Mouse (Mus musculus) E14TG2a.4 (cell line): ENCODE measurements around the gene Satb2.

Experiments used
- H3K27me3 ChIP-seq: 2 replicates; pipeline ENCODE4 v1.6.1; 2014; ENCODE audit warnings: low read length, control low read depth; ENCODE audit not compliant: insufficient read depth
- H3K36me3 ChIP-seq: 2 replicates; pipeline ENCODE4 v1.6.1; 2014; ENCODE audit warnings: low read length, control low read depth; ENCODE audit not compliant: insufficient read depth
- H3K4me1 ChIP-seq: replicated peaks from 2 replicates; pipeline ENCODE4 v1.6.1; 2014; ENCODE audit warnings: low read depth, low read length, control low read depth
- H3K4me3 ChIP-seq: replicated peaks from 2 replicates; pipeline ENCODE4 v1.5.1; 2014; ENCODE audit warnings: mild to moderate bottlenecking, low read length
- H3K9me3 ChIP-seq: 2 replicates; pipeline ENCODE4 v1.6.1; 2014; ENCODE audit warnings: low read length, control low read depth
- CTCF ChIP-seq: conservative IDR thresholded peaks from 2 replicates; pipeline ENCODE4 v1.5.1; 2014; ENCODE audit warnings: low read length
- NANOG ChIP-seq: IDR thresholded peaks from 2 replicates; pipeline ENCODE4 v1.6.1; 2014; ENCODE audit warnings: borderline replicate concordance, low read length, mixed read lengths
- POU5F1 ChIP-seq: IDR thresholded peaks from 2 replicates; pipeline ENCODE4 v1.6.1; 2014; ENCODE audit warnings: low read length, borderline replicate concordance

The Satb2 gene

GRCm38 (mm10) chr1:56978151-56978700 lies at the start of gene Satb2:
TSS of gene Satb2 (minus strand) at chr1:56978650.
- H3K4me1 ChIP-seq, result peaks cover 46% of the 10 kb centered on the region
- no peak for TF ChIP-seq CTCF
- peaks cover 82% of the 10 kb centered on the region for H3K27me3 ChIP-seq
- no peaks in the 10 kb centered on the region for H3K9me3 ChIP-seq
- peak within 1 kb of the TSS; percentile 66 for H3K4me3 ChIP-seq
- H3K36me3 ChIP-seq, result no peaks in the 10 kb centered on the region

GRCm38 (mm10) chr1:57018941-57019340 lies 40.5 kb upstream of the Satb2 start:
- TF ChIP-seq NANOG, result no peak
- no peak for TF ChIP-seq POU5F1
- TF ChIP-seq CTCF, result no peak
- Histone ChIP-seq H3K36me3 (no peaks in the 10 kb centered on the region), H3K4me1 (no peaks in the 10 kb centered on the region), H3K4me3 (no peak overlapping the region), H3K27me3 (no peaks in the 10 kb centered on the region), H3K9me3 (no peaks in the 10 kb centered on the region)

DNA sequence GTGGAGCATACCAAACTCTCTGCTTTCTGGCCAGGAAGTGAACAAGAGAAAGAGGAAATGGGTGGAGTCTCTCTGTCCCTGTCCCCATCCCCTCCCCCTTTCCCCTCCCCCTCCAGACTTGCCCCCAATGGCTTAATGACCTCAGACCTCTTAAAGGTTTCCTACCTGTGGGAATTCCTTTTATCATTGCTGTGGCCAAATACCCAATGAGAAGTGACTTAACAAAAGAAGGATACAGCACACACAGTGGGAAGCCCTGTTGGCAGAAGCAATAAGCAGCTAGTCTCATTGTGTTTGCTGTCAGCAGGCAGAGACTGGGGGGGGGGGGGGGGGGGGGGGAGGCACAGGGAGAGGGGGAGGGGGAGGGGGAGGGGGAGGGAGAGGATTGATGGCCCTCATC lies 35.4 kb upstream of the Satb2 start:
- Histone ChIP-seq H3K9me3 (no peaks in the 10 kb centered on the region), H3K27me3 (no peaks in the 10 kb centered on the region), H3K4me3 (no peak overlapping the region), H3K36me3 (no peaks in the 10 kb centered on the region), H3K4me1 (no peaks in the 10 kb centered on the region)
- no peak for TF ChIP-seq NANOG
- no peak for TF ChIP-seq CTCF

- H3K4me1 ChIP-seq, result 0 out of 2 replicates have a peak, but pooled peaks cover 4% of the 10 kb centered on the region
- TF ChIP-seq NANOG (no peak), CTCF (no peak), POU5F1 (no peak)
- no peaks in the 10 kb centered on the region for H3K36me3 ChIP-seq
- H3K4me3 ChIP-seq, result no peak overlapping the region
- H3K27me3 ChIP-seq, result no peaks in the 10 kb centered on the region
- H3K9me3 ChIP-seq, result no peaks in the 10 kb centered on the region
Observed at GRCm38 (mm10) chr1:57009171-57009570, 30.7 kb upstream of the Satb2 start.

GRCm38 (mm10) chr1:56995041-56995440 lies 16.6 kb upstream of the Satb2 start:
- H3K9me3 ChIP-seq, result no peaks in the 10 kb centered on the region
- H3K27me3 ChIP-seq, result no peaks in the 10 kb centered on the region
- no peaks in the 10 kb centered on the region for H3K36me3 ChIP-seq
- no peaks in the 10 kb centered on the region for H3K4me1 ChIP-seq
- TF ChIP-seq CTCF, result no peak
- TF ChIP-seq NANOG, result no peak
- TF ChIP-seq POU5F1, result no peak
- no peak overlapping the region for H3K4me3 ChIP-seq

- H3K4me1 ChIP-seq, result no peaks in the 10 kb centered on the region
- H3K9me3 ChIP-seq, result no peaks in the 10 kb centered on the region
- no peaks in the 10 kb centered on the region for H3K36me3 ChIP-seq
- H3K27me3 ChIP-seq, result peaks cover 7% of the 10 kb centered on the region
- TF ChIP-seq CTCF (no peak), NANOG (no peak), POU5F1 (no peak)
- H3K4me3 ChIP-seq, result no peak overlapping the region
Observed at GRCm38 (mm10) chr1:56992310-56992709, 13.9 kb upstream of the Satb2 start.

DNA sequence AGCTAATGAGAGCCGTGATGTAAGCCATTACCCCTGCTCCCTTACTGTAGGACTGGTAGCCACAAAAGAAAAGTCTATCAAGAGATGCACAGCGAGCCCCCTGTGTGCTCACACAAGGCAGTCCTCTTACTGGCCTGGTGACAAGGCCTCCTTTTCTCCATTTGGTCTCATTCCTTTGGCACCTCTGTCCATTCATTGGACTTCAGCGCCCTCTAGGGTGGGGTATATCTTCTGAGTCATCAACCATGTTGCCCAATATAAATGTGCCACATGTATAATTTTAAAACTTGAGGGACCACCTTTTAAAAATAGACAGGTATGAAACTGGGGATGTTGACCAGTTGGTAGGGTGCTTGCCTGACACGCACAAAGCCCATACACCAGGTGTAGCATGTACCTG lies 13.2 kb upstream of the Satb2 start:
- no peaks in the 10 kb centered on the region for H3K36me3 ChIP-seq
- H3K27me3 ChIP-seq, result peaks cover 14% of the 10 kb centered on the region
- H3K4me3 ChIP-seq, result no peak overlapping the region
- H3K4me1 ChIP-seq, result no peaks in the 10 kb centered on the region
- H3K9me3 ChIP-seq, result no peaks in the 10 kb centered on the region
- no peak for TF ChIP-seq POU5F1
- 0 out of 2 replicates have a peak, but pooled peaks have one; percentile 4 for TF ChIP-seq CTCF
- TF ChIP-seq NANOG, result no peak

- no peak for TF ChIP-seq NANOG
- TF ChIP-seq CTCF, result no peak
- no peak for TF ChIP-seq POU5F1
- H3K36me3 ChIP-seq, result no peaks in the 10 kb centered on the region
- peaks cover 27% of the 10 kb centered on the region for H3K4me1 ChIP-seq
- H3K4me3 ChIP-seq, result peak overlapping the region; percentile 43
- no peaks in the 10 kb centered on the region for H3K9me3 ChIP-seq
- peaks cover 81% of the 10 kb centered on the region for H3K27me3 ChIP-seq
Observed at GRCm38 (mm10) chr1:56984483-56984810, 6.0 kb upstream of the Satb2 start.

DNA sequence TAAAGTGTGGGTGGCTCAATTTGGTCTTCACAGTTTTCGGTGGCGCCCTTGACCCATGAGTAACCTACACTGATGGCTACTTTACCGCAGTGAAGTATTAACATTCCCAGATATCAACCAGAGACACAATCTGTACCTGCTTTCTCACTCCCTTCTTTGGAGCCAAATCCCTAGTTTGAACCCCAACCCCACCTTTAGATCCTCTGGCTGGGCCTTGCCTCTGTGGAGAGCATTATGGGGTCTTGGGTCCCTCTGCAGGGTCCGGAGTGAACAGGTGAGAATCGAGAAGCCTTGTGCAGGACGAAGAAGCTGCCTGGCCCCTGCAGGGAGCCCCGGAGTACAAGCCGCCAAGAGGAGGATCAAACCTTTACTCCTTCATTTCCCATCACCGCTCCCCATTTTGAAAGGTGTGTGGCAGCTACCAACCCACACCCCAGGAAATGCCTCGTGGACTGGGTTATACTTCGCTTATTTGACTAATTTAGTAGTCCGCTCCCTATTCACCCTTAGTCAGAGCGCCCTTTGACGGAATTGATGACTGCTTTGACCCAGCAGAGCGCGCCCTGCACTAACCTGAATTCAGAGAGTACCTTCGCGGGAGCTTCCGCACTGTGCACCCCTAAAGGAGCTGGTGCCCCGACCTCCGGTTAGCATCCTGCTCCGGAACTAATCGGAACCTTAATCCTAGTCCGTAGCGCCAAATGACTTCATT lies 5.5 kb upstream of the Satb2 start:
- Histone ChIP-seq H3K4me1 (peaks cover 27% of the 10 kb centered on the region), H3K9me3 (no peaks in the 10 kb centered on the region), H3K36me3 (no peaks in the 10 kb centered on the region), H3K4me3 (peak overlapping the region; percentile 43), H3K27me3 (peaks cover 83% of the 10 kb centered on the region)
- TF ChIP-seq POU5F1 (no peak), CTCF (no peak), NANOG (no peak)
